Mouse (Mus musculus): ENCODE measurements at regions not wholly inside any gene's neighbourhood (a gene's known extent, or its start where the extent isn't known, plus 50 kb on each side); places are given as distances from the start of the nearest gene placed in this dataset.

DNA sequence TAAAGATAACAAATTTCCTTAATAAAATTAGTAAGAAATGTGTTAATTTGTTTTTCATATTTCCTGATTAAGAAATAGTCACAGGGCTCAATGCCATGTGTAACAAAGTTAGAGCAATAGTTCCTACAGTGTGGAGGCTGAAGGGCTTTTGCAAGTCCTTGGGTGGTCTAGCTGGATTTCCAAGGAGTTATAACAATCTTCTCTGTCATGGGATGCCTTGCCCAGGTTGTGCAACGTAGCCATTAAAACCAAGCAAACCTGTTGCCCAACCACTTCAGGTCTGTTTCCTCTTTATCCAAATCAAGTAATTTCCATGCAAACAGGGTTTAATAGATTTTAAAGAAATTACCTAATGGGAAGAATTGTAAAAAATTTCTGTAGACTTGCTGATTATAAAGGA lies 59.8 kb upstream of the Ptpn12 start:
- Histone ChIP-seq H3K9me3 (replicated peaks; ENCODE audit: low read length) (no peaks in the 10 kb centered on the region), H3K27me3 (replicated peaks) (no peaks in the 10 kb centered on the region), H3K79me2 (replicated peaks; ENCODE audit: control insufficient read depth, extremely low read depth, insufficient read depth, poor library complexity, severe bottlenecking) (no peaks in the 10 kb centered on the region), H3K4me3 (replicated peaks in 1 of 3; ENCODE audit: low read depth in 2 of 3, low read length in 2 of 3, poor library complexity in 1 of 3) (no peak overlapping the region), H3K27ac (ENCODE audit: insufficient read depth, low read depth) (no peak overlapping the region), H3K4me2 (ENCODE audit: insufficient read depth, low read depth, poor library complexity, severe bottlenecking) (no peak overlapping the region), H3K9ac (ENCODE audit: insufficient read depth, low read depth) (no peak overlapping the region), H3K36me3 (replicated peaks in 1 of 2; ENCODE audit: control insufficient read depth in 1 of 2, insufficient read depth in 1 of 2, low read length in 1 of 2) (no peaks in the 10 kb centered on the region), H3K4me1 (ENCODE audit: control insufficient read depth in 1 of 2, insufficient read depth in 2 of 2) (peaks cover 5% of the 10 kb centered on the region in 2 experiments; a peak in 2 of 4 replicates)
- dilution Hi-C loops (cut with MboI; ENCODE audit: extremely low pct_ligation_motif_present, extremely low pct_unique_long_range_greater_than_20kb, low sequenced_read_pairs) (no loop called here), in situ Hi-C loops (cut with MboI; ENCODE audit: low pct_ligation_motif_present, low pct_unique_long_range_greater_than_20kb, low sequenced_read_pairs) (no loop called here)
- TF ChIP-seq GABPA (IDR thresholded peaks at IDR 0.05; ENCODE audit: insufficient replicate concordance, low read depth, low read length) (no peak), E2F4 (IDR thresholded peaks at IDR 0.05; ENCODE audit: insufficient replicate concordance, low read depth, low read length) (no peak), JUN (IDR thresholded peaks at IDR 0.05; ENCODE audit: insufficient read depth, low read depth, low read length) (no peak), IRF4 (IDR thresholded peaks at IDR 0.05; ENCODE audit: low read depth, low read length) (no peak), ZMIZ1 (IDR thresholded peaks at IDR 0.05; ENCODE audit: low read depth, low read length) (no peak)
- DNase-seq (ENCODE audit: extremely low read depth): no peak

DNA sequence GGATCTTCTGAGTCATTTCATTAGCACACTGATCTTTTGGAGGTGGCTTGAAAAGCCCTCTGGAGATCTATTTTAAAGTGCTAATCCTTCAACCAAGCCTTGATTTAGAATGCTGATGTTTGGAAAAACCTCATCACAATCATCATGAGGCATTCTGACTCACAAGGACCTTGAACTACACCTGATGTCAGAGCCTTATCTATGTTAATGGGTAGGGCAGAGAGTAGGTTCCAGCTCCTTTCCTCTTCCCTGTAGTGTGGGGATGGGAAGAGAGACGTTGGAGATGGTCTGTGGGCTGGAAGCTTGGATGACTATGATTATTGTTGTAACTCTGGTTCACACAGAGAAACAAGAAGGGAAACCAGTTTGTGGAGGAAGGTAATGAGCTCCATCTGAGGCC lies 63.0 kb upstream of the Gsap start:
- Histone ChIP-seq H3K9me3 (replicated peaks; ENCODE audit: low read length) (no peaks in the 10 kb centered on the region), H3K27me3 (replicated peaks) (no peaks in the 10 kb centered on the region), H3K9ac (ENCODE audit: insufficient read depth, low read depth) (no peak overlapping the region), H3K36me3 (replicated peaks in 1 of 2; ENCODE audit: control insufficient read depth in 1 of 2, insufficient read depth in 1 of 2, low read length in 1 of 2) (no peaks in the 10 kb centered on the region), H3K4me1 (ENCODE audit: control insufficient read depth in 1 of 2, insufficient read depth in 2 of 2) (no peaks in the 10 kb centered on the region), H3K4me2 (ENCODE audit: insufficient read depth, low read depth, poor library complexity, severe bottlenecking) (no peak overlapping the region), H3K27ac (ENCODE audit: insufficient read depth, low read depth) (no peak overlapping the region), H3K4me3 (replicated peaks in 1 of 3; ENCODE audit: low read depth in 2 of 3, low read length in 2 of 3, poor library complexity in 1 of 3) (no peak overlapping the region), H3K79me2 (replicated peaks; ENCODE audit: control insufficient read depth, extremely low read depth, insufficient read depth, poor library complexity, severe bottlenecking) (no peaks in the 10 kb centered on the region)
- dilution Hi-C loops (cut with MboI; ENCODE audit: extremely low pct_ligation_motif_present, extremely low pct_unique_long_range_greater_than_20kb, low sequenced_read_pairs): no loop called here
- DNase-seq (ENCODE audit: extremely low read depth): no peak
- in situ Hi-C loops (cut with MboI; ENCODE audit: low pct_ligation_motif_present, low pct_unique_long_range_greater_than_20kb, low sequenced_read_pairs): no loop called here
- no peak for TF ChIP-seq JUND (conservative IDR thresholded peaks at IDR 0.05; ENCODE audit: low read depth, low read length)
- TF ChIP-seq CHD2 (IDR thresholded peaks at IDR 0.05; ENCODE audit: low read length): no peak
- TF ChIP-seq ZC3H11A (IDR thresholded peaks at IDR 0.05; ENCODE audit: low read depth, low read length): no peak
- TF ChIP-seq IRF4 (IDR thresholded peaks at IDR 0.05; ENCODE audit: low read depth, low read length): no peak
- no peak for TF ChIP-seq PAX5 (IDR thresholded peaks at IDR 0.05; ENCODE audit: low read length)
- no peak for TF ChIP-seq ZKSCAN1 (IDR thresholded peaks at IDR 0.05; ENCODE audit: borderline replicate concordance, low read depth, low read length)
- no peak for TF ChIP-seq SIN3A (IDR thresholded peaks at IDR 0.05; ENCODE audit: low read length)
- no peak for TF ChIP-seq TBP (conservative IDR thresholded peaks at IDR 0.05; ENCODE audit: low read depth, low read length)
- no peak for TF ChIP-seq RAD21 (IDR thresholded peaks at IDR 0.05; ENCODE audit: low read depth, low read length)
- TF ChIP-seq ELF1 (IDR thresholded peaks at IDR 0.05; ENCODE audit: low read depth, low read length): no peak
- no peak for TF ChIP-seq MYC (IDR thresholded peaks at IDR 0.05; ENCODE audit: low read depth, low read length)
- no peak for TF ChIP-seq CHD1 (IDR thresholded peaks at IDR 0.05; ENCODE audit: low read depth, low read length)

Data from CH12.LX (cell line).